Mouse (Mus musculus): Measurements from ENCODE around the gene Hist2h3c1.
"Not testable (repeated sequence)": the region's sequence is repeated elsewhere in the genome, so short reads cannot be mapped to it uniquely, and the experiment has no call there.

Hist2h3c1 gene

GRCm38 (mm10) chr3:96246427-96246856 is at the start of gene Hist2h3c1:
Hist2h3c1 (plus strand) TSS chr3:96246685.
- not testable (repeated sequence) for DNase-seq (ENCODE audit: low spot score)

- DNase-seq (ENCODE audit: low spot score), result peak; percentile 60
These were observed 49.2 kb upstream of the Hist2h3c1 start for GRCm38 (mm10) chr3:96197129-96197749.

DNA sequence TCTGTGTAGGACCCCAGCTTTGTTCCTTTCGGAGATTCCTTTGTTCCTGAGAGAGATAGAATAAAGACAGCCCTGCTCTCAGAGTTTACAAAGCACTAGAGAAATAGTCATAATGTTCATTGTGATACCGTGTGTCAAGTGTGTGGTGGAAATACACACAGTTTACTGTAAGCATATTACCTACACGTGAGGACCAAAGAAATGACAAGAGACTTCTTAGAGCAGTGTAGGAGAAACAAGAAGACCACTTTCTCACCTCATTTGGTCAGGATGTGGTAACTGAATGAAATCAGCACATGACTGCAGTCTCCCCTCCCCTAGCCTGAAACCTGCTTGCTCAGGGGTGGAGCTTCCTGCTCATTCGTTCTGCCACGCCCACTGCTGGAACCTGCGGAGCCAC is 48.3 kb upstream of the Hist2h3c1 start:
- DNase-seq (ENCODE audit: low spot score), result no peak

DNA sequence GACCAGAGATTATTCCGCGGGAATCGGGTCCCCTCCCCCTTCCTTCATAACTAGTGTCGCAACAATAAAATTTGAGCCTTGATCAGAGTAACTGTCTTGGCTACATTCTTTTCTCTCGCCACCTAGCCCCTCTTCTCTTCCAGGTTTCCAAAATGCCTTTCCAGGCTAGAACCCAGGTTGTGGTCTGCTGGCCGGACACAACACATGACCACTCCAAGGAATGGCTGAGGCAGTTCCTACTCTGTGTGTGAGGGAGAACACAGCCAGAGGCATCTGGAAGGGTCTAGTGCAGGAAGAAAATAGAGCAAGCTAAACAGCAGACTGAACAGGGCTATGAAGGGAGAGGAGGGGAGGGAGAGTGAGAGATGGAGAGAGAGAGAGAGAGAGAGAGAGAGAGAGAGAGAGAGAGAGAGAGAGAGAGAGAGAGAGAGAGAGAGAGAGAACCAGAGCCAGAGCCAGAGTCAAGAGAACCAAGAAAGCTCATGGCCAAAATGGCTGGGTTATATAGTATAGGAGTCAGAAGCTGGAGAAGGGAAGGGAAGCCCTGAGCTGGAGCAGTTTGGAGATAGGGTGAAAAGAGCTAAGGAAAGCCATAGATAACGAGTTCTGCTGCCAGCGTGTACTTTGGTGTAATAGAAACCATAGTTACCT is 47.8 kb upstream of the Hist2h3c1 start:
- not testable (repeated sequence) for DNase-seq (ENCODE audit: low spot score)

DNA sequence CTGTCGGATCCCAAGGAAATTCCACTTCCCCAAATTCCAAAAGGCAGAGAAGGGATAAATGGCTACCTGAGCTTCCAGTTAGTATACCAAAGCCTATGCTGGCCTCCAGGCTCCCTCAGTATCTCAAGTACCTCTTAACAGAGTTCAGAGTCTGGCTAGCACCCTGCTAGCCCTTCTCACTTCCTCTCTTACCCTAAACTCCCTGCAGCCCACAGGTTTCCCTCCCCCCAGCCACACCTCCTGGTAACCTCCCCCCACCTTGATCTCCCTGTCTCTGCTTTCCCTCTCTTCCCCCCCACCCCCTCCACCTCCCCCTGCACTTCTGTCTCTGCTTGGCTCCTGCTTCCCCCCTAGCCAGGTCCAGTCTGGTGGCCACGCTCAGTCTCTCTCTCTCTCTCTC is 46.8 kb upstream of the Hist2h3c1 start:
- DNase-seq (ENCODE audit: low spot score), result no peak

- DNase-seq (ENCODE audit: low spot score), result no peak
These were observed 38.7 kb upstream of the Hist2h3c1 start for GRCm38 (mm10) chr3:96207819-96208218.

DNA sequence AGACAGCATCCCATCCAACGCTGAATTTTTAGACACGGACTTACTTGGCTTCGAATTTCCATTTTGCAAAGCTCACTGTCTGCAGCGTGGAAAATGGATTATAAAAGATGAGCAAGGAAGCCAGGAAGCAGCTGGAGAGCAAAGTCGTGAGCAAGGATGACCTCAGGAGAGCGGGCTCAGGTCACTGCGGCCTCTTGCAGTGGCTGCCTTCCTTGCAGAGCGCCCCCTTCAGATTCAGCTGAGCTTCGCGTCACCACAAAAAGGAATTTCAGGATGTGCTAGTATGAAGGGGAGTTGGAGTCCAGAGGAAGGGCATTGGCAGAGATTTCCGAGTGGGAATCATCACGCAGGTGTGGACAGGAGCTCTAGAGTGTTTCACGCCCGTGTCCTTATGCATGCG is 37.2 kb upstream of the Hist2h3c1 start:
- no peak for DNase-seq (ENCODE audit: low spot score)

DNA sequence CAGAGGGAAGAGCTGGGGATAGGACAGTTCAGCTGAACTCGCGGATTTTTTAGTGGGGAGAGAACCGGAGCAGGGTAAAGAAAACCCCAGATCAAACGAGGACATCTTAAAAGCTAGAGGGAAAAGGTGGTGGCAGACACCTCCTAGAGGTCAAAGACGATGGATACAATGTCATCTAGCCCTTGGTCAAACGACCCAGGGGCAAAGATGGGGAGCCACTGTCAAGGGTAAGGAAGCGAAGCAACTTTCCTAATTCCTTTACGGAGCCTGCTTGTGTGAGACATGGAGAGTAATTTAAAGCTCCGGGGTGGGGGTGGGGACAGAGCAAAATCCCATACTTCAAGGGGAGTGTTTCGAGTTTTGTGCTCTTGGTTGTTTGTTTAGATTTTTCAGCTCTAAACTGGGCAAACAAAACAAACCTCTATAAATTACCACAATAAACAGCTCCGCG is 27.3 kb upstream of the Hist2h3c1 start:
- DNase-seq (ENCODE audit: low spot score), result no peak

DNA sequence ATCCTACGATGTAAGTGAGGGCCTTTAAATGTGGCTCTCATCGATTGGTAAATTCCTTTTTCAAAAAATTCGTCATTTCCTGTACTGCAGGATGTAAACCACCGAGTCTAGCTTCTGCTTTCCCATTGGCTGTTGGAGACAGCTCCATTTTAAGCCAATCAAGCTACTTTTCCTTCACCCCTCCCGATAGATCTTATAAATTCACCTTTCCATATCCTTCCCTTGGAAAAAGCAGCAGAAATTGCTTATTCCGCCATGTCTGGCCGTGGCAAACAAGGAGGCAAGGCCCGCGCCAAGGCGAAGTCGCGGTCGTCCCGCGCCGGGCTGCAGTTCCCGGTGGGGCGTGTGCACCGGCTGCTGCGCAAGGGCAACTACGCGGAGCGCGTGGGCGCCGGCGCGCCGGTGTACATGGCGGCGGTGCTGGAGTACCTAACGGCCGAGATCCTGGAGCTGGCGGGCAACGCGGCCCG is 26.8 kb upstream of the Hist2h3c1 start, which contains the start of the genes Bola1 and Hist2h2ab:
Gene Bola1, minus strand, starts transcription at position 49 of the 470 bp plus-strand sequence.
Gene Hist2h2ab, plus strand, starts transcription at position 205 of the 470 bp plus-strand sequence.
- peak; percentile 65 for DNase-seq (ENCODE audit: low spot score)

DNA sequence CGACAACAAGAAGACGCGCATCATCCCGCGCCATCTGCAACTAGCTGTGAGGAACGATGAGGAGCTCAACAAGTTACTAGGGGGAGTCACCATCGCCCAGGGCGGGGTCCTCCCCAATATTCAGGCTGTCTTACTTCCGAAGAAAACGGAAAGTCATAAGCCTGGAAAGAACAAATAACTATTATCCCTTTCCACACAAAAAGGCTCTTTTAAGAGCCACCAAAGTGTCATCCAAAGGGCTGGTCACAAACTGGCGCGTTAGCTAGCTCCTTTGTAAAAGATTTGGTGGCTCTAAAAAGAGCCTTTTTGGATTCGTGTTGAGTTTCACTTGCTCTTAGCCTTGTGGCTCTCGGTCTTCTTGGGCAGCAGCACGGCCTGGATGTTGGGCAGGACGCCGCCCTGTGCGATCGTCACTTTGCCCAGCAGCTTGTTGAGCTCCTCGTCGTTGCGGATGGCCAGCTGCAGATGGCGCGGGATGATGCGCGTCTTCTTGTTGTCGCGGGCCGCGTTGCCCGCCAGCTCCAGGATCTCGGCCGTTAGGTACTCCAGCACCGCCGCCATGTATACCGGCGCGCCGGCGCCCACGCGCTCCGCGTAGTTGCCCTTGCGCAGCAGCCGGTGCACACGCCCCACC is 26.2 kb upstream of the Hist2h3c1 start:
- not testable (repeated sequence) for DNase-seq (ENCODE audit: low spot score)

- peak; percentile 75 for DNase-seq (ENCODE audit: low spot score)
These were observed 25.5 kb upstream of the Hist2h3c1 start, which contains the start of the genes Hist2h2ac and Hist2h2be for GRCm38 (mm10) chr3:96220765-96221639. Hist2h2ac (minus strand) TSS chr3:96220880. Hist2h2be (plus strand) TSS chr3:96221119.

GRCm38 (mm10) chr3:96221640-96222038 is 24.8 kb upstream of the Hist2h3c1 start:
- DNase-seq (ENCODE audit: low spot score), result no peak

DNA sequence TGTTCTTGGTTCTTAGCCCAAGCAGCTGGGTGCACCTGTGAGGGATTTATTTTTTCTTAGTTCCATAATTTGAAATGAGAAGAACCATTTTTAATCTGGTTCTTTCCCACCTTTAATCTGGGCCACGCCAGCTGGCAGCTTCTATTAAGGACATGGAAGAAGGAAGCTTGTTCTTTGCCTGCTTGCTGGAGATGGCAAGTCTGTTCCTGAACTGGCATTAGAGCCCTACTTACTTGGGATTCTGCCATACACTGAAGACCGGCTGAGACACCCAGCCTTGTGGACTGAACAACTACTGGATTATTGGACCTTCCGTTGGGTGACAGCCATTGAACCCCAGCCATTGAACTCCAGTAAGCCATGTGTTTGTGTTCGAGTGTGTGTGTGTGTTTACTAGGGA is 23.7 kb upstream of the Hist2h3c1 start:
- DNase-seq (ENCODE audit: low spot score), result no peak

DNA sequence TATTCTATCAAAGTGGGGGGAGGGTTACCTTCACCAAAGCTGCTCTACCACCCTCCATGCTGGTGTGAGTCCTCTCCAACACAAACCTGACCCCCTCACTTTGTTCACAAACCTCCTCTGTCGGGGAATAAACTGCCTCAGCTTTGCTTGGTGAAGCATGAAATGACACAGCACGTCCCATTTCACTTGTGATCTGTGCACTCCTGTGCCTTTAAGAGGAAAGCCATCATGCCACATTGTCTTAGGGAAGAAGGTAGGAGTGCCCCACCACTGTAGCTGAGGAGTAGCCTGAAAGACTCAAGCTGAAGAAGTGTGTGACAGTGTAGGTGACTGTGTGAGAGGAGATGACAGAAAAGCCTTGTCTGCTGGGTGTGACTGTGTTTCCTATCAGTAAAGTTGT is 21.1 kb upstream of the Hist2h3c1 start:
- no peak for DNase-seq (ENCODE audit: low spot score)

DNA sequence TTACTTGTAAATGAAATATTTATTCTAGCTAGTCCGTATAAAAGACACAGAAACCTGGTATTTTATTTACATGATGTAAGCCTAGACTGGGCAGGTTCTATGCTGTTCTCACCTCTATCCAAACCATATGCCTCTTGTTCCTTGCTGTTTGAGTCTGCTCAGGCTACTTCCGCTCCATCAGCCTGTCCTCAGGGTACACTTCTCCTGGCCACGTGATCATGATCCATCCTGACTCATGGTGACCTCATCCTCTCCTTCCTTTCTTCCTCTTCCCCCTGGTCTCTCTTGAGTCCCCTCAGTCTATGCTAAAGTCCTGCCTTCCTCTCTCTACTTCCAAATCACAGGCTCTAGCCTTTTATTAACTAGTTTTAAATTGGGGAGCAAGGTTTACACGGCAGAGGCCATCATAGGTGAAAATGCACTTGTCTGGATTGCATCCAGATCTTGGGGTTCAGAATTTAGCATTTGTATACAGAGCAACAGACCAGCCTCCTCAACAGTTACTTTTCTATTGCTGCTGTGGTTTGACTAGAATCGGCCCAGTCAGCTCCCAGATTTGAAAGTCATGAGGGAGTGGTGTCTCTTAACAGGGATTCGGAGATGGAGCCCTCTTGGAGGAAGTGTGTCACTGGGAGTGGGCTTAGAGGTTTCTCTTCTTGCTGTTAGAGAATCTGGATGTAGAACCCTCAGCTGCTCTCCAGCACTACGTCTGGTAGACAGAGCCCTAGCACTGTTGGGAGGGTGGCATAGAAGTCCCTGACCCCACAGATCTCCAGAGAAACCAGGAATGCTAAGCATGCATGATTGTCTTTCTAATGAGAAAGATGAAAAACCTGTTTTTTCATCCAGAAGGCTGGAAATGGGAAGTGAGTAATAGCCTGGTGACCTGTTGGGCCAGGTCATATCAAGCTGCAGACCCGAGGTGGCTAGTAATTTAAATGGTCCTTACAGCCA is 19.5 kb upstream of the Hist2h3c1 start:
- no peak for DNase-seq (ENCODE audit: low spot score)

DNA sequence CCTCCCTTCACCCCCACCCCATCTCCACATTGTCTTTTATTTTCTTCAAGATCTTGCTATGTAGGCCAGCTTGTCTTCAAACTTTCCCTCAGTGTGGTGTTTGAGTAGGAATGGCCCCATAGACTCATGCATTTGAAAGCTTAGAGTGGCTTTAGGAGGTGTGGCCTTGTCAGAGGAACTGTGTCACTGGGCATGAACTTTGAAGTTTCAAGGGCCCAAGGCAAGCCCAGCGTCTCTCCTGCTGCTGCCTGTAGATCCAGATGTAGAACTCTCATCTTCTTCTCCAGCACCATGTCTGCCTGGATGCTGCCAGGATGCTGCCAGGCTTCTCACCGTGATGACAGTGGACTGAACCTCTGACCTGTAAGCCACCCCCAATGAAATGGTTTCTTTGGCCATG is 17.7 kb upstream of the Hist2h3c1 start:
- no peak for DNase-seq (ENCODE audit: low spot score)

- DNase-seq (ENCODE audit: low spot score), result no peak
These were observed 16.1 kb upstream of the Hist2h3c1 start for GRCm38 (mm10) chr3:96230404-96230803.

DNA sequence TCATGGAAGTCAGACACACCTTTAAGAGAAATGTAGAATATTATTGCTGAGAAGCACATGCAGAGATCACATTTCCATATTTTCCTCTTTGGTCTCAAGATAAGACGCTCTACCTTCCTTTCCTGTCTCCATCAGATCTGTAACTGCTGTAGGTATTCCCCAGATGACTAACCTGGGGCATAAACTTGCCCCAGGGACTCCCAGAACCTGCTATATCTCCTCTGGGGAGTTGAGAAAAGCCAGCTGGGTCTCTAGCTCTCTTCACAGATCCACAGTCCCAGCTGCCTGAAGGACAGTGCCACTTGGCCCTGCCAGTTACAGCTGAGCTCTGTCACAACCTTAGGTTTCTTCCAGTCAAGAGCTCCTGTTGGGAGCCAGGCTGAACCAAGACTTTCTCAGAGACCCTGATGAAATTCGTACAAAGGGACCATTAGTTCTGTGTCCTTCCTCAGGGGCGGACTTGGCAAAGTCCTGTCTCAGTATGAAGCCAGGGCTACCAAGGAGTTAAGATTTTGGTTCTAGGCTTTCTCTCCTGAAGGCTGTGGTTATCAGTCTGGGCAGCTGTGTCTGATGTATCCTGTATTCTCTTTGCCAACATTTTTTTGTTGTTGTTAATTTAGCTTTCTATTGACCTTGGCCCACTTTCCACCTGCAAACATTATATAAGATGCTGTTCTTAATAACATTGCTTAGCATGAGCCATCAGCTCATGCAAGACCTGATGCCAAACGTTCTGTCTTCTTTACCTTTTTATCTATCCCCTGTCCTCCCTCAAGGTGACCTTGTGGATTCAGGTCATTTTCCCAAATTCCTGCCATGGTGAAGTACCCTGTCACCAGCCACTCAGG is 15.4 kb upstream of the Hist2h3c1 start:
- no peak for DNase-seq (ENCODE audit: low spot score)

GRCm38 (mm10) chr3:96231758-96232120 is 14.7 kb upstream of the Hist2h3c1 start:
- no peak for DNase-seq (ENCODE audit: low spot score)

DNA sequence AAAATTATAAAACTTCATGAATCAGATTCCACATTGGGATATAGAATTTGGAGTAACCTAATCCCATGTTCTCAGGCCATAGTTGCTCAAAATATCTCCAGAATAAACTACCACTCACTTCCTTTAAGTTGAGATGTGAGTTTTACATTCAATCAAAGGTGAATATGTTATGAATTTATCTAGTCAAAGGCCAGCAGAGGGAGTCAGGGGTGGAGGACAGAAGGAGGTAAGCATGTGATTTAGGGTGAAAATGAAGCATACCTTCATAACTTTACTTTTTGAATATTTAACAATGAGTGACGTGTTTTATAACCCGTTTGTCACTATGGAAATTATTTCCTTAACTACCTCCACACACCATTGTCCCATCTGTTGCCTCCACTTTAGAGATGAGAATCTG is 11.6 kb upstream of the Hist2h3c1 start:
- no peak for DNase-seq (ENCODE audit: low spot score)

Data from ovary, postnatal 10 days (tissue).